Mouse (Mus musculus) naive thymus-derived CD4-positive, alpha-beta T cell, adult 5 months (primary cell): ENCODE measurements around the gene Anapc16. TPM values are rescaled to one million over a fixed set of nuclear protein-coding genes. Genes with fewer than 3 reads are reported as not detected.

ENCODE experiments used
- polyA plus RNA-seq: library from polyadenylated mRNA; unstranded; fragments of 100-300 nt; shearing (Covaris generic); gene quantifications from one replicate; pipeline ENCODE4 v1.2.1, GENCODE M21; 2017

The Anapc16 gene
- 72.2 TPM for polyA plus RNA-seq

DNA sequence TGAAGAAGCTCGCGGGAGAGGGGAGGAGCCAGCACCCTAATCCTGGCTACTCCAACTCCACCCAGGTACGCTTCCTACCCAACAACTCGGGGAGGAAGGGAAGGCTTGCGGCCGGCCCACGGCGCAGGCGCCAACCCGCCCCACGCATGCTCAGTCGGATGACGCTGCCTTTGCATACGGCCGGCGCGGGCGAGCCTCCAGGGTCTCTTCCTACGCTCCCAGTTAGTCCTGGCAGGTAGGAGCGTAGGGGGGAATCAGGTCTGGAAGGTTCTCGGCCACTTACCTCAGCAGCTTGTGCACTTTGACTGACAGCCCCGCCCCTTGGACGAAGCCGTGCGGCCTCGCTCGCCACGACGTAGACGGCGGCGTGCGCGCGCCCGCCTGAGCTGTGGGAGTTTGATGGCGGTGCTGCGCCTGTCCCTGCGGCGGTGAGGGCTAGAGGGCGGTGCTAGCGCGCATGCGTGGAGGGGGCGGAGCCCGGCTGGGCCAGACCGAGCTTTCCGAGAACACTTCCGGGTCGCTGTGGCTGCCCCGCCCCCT, at the start of gene Anapc16, which contains the start of gene Ascc1:
Gene Anapc16 (minus strand): TSS at position 463 of the 540 bp plus-strand sequence.
Gene Ascc1 (plus strand): TSS at position 133 of the 540 bp plus-strand sequence.

DNA sequence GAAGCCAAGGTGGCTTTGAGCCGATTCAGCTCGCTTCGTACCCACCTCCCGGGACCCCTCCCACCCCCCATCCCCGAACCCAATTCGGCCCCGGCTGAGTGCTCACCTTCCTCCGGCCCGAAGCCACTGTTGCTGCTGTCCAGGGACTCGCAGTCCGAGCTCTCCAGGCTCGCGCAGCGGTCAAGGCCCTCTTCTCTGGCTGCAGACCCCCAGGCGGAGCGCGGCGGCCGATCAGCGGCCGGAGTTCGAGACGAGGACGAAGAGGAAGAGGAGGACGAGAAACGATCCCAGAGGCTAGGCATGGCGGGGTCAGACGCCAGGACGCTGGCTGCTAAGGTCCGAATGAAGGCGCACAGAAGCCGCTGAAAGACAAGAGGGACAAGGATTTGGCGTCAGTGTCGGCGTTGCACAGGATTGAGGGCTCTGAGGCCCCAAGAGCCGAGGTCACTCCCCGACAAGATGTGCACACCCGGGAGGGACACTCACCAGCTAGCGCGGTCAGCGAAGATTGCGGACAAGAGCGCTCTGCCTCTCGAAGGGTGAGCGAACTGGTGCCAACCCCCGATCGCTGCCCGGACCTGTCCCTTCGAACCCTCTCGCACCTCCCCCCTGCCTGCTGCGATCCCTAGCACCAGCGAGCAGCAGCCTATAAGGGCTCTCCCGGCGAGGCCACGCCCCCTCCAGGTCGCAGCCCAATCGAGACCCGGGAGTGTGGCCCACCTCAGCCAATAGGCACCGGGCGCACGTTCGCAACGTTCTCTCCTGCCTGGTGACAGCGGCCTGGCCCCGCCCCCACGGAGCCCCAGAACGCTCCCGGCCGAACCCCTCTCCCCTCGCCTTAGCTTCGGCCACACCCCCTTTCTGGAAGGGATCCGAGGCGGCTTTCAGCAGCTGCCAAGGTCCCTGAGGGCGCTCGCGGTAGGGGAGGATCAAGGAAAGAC, 51.5 kb downstream of the Anapc16 start, which contains the start of gene Ddit4:
Gene Ddit4 (minus strand): TSS at position 624 of the 941 bp plus-strand sequence.

Other genes starting within 250 kb of the Anapc16 start
- 22.7 TPM for gene Dnajb12, start 123.6 kb downstream of the Anapc16 start, polyA plus RNA-seq
- 5.0 TPM for gene Ddit4, start 51.3 kb downstream of the Anapc16 start, polyA plus RNA-seq
- 39.5 TPM for gene Ascc1, start 330 bp downstream of the Anapc16 start, polyA plus RNA-seq
- 0.26 TPM for gene Spock2, start 103.1 kb upstream of the Anapc16 start, polyA plus RNA-seq
- not detected for gene Chst3, start 216.1 kb upstream of the Anapc16 start, polyA plus RNA-seq